Mouse (Mus musculus) lung, adult 2 months (tissue): ENCODE results near the gene 9230102O04Rik. TPM values are rescaled to one million over a fixed set of nuclear protein-coding genes. Genes with fewer than 3 reads are reported as not detected.

Experiments
- DNase-seq: peaks from one replicate; pipeline ENCODE4 v3.0.0; 2022
- H3K4me1 ChIP-seq: fragments of 200-500 bp; 2 replicates; pipeline ENCODE4 v1.6.1; 2011; ENCODE audit warnings: low read length; ENCODE audit not compliant: control insufficient read depth, insufficient read depth
- H3K4me3 ChIP-seq: fragments of 200-500 bp; replicated peaks from 2 replicates; pipeline ENCODE3; 2011; ENCODE audit warnings: low read depth, mild to moderate bottlenecking, control low read depth, low read length; ENCODE audit errors: extremely low read depth
- CTCF ChIP-seq: fragments of 200-500 bp; IDR thresholded peaks from 2 replicates; pipeline ENCODE4 v1.5.1; 2011; ENCODE audit warnings: mild to moderate bottlenecking, low read length, control low read depth; ENCODE audit not compliant: insufficient read depth
- POLR2A ChIP-seq: fragments of 200-500 bp; IDR thresholded peaks from 2 replicates; pipeline ENCODE4 v1.6.1; 2011; ENCODE audit warnings: low read depth, mild to moderate bottlenecking, control low read depth, low read length, borderline replicate concordance; ENCODE audit errors: extremely low read depth
- WGBS: fragments of 180-500 bp; shearing (Covaris S2); methylation state at CpG from one replicate; pipeline ENCODE4 v1.1.7; 2018; 5-methylcytosine and 5-hydroxymethylcytosine counted together
- polyA plus RNA-seq: library from polyadenylated mRNA; depleted of rRNA; stranded (reverse); fragments of >200 nt; gene quantifications from 2 replicates; pipeline ENCODE4 v1.2.3, GENCODE M21; 2012

Gene 9230102O04Rik
- polyA plus RNA-seq, 1 experiment, result not detected

DNA sequence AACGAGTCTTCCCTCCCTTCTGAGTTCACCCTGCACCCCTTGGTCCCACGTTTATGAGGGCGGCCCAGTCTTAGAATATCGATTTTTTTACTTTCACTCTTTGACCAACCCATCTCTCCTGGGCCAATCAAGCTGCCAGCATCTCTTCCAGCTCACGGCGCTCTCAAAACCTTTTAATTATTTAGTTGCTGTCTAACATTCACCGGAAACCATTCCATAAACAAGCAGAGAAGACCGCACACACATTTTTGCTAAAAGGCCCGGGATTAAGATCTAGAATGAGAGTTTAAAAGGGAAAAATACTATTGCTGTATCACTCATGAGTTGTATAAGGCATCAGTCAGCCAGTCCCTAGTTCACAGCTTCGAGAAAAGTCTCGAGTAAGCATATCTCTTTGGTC is 9.1 kb downstream of the 9230102O04Rik start:
- DNase-seq, result no peak
- Histone ChIP-seq H3K4me3 (no peak overlapping the region), H3K4me1 (no peaks in the 10 kb centered on the region)
- TF ChIP-seq POLR2A, result no peak
- no peak for TF ChIP-seq CTCF
- WGBS, result 22% methylated on average over 11 of the region's 11 CpGs

DNA sequence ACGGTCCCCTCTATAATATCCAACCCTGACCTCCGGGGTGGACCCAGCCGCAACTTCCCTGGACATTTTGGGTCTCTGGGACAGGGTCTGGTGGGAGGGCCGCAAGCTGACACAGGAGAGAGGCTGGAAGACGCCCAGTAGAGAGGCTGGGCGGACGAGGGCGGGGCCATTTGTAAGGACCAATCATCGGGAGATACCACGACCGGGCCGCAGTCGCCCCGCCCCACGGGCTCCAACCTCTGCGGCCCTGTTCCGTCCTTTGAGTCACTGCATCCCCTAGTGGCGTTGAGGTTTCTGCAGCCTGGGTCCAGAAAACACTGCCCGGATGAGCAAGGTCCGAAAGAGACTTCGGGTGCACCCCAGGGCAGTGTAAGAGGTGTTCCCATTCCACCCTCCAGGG is 9.8 kb downstream of the 9230102O04Rik start:
- TF ChIP-seq CTCF (peak; percentile 80), POLR2A (peak; percentile 57; the same call in 1 of the 2 replicates)
- Histone ChIP-seq H3K4me1 (no peaks in the 10 kb centered on the region), H3K4me3 (peak overlapping the region; percentile 34)
- peak; percentile 85 for DNase-seq
- WGBS, result under 1% methylated on average over 21 of the region's 21 CpGs

DNA sequence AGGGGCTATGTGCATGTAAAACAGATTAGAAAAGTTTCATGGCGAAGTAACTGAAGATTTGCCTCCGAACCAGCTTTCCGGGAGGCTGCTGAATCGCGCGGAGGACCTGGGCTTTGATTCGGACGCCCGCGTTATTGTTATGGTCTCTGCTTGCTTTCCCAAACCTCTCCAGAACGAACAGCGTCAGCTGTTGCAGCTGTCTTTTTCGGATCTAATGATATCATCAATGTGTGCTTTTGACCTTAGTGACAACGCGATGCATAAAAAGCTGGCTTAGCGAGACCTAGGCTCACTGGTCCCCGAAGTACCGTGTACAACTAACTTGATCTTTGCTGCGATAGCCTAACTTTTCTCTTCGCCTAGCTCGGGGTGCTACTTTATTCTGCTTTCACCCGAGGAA is 10.2 kb downstream of the 9230102O04Rik start:
- H3K4me1 ChIP-seq, result no peaks in the 10 kb centered on the region

DNA sequence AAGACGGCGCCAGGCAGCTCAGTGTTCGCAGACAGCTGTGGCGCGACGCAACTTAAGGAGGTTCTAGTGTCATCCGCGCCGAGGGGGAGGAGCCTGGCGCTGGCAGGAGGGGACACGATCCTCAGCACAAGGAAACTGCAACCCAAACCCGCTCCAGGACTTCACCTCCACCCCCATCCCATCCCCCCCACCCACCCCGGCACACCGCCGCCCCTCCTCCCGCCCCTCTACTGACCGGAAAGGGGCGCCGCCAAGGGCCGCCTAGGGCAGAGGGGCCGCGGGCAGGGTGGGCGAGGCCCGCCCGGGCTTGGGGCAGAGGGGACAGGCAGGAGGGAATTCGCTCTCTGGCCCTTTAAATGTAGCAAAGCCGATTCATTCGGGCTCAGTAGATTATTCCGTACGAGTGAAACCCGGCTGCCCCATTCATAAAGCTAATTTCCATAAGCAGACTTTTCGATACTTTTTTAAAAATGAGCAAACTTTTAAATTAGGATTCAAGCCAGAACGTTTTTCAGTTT is 10.7 kb downstream of the 9230102O04Rik start:
- peak; percentile 55 for DNase-seq
- 1% methylated on average over 33 of the region's 33 CpGs for WGBS
- no peak for TF ChIP-seq CTCF
- peak; percentile 62; the same call in 1 of the 2 replicates for TF ChIP-seq POLR2A
- no peaks in the 10 kb centered on the region for H3K4me1 ChIP-seq
- peak overlapping the region; percentile 84 for H3K4me3 ChIP-seq

More for the DNA sequence above, 10.2 kb downstream of the 9230102O04Rik start:
- H3K4me3 ChIP-seq, result peak overlapping the region; percentile 34
- under 1% methylated on average over 22 of the region's 22 CpGs for WGBS
- TF ChIP-seq CTCF (no peak), POLR2A (no peak)
- DNase-seq, result no peak

DNA sequence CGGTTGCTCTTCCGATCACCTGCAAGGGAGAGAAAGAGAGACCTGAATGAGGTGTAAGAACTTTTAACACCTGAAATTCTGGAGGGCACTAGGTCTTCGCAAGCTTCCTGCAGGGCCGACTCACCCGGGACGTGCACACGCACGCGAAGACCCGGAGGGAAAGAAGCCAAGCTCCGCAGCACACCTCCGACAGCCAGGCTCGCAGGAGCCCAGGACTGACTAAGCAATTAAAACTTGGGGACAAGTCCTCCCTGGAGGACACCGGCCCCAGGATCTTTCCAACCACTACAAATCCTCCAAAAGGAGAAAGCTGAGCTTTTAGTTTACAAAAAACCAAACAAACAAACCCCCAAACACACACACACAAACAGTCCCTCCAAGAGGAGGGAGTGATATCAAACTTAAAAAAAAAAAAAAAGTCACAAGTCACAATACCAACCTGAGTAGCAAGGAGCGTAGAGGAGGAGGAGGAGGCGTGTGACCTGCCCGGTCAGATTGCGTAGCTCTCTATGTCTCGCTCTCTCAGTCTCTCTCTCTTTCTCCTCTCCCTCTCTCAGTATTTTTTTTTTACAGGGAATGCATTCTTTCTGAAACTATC is 11.3 kb downstream of the 9230102O04Rik start:
- Histone ChIP-seq H3K4me3 (peak overlapping the region; percentile 84), H3K4me1 (no peaks in the 10 kb centered on the region)
- DNase-seq, result no peak
- 2% methylated on average over 19 of the region's 19 CpGs for WGBS
- TF ChIP-seq POLR2A (no peak), CTCF (no peak)

DNA sequence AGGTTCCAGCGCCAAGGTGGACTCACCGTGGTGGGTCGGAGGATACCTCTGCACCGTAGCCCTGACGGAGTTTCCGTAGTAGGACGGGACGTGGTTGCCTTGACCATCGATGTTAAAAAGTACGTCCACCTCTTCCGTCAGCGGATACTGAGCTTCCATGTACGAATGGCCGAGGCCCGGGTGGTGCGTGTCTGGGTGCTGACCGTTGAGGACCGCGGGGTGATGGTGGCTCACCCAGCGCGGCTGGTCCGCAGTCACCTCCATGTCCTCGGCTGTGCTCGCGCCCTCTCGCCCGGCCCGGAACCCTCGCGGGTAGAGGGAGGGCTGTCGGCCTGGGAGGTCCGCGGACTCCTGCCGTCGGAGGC is 12.0 kb downstream of the 9230102O04Rik start:
- WGBS, result 4% methylated on average over 35 of the region's 35 CpGs
- Histone ChIP-seq H3K4me3 (peak overlapping the region; percentile 66), H3K4me1 (no peaks in the 10 kb centered on the region)
- DNase-seq, result no peak
- TF ChIP-seq POLR2A (no peak), CTCF (no peak)

DNA sequence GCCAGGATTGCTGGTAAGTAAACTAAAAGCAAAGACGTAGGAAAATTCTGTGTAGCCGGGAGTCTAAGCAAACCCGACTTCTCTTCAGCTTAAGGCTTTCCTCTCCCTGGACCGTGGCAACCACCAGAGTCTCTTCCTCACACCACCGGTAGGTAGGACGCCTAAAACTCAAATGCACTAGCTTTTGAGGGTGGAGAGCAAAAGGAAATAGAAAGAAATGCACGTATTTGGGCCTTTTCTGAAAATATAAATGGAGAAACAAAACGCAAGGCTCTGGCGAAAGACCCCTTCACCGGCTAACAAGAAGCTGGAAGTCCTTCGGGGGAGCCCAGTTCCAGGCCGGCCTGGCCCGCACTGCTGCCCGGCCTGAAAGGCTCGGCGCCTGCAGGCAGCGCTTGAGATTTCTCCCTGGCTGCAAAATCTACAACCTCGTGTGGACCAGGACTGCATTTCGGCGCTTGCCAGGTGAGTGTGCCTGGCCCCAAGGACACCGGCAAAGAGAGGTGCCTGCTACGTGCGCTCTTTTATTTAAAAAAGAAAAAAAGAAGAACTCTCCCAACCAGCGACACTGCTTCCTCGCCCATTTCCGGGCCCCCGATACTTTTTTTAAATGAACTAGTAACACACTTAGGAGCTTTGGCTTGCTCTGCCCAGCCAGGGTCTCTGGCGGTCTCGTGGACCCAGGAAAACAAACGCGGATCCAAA is 12.6 kb downstream of the 9230102O04Rik start:
- 21% methylated on average over 31 of the region's 31 CpGs for WGBS
- DNase-seq, result no peak
- Histone ChIP-seq H3K4me1 (no peaks in the 10 kb centered on the region), H3K4me3 (peak overlapping the region; percentile 66)
- TF ChIP-seq CTCF (no peak), POLR2A (no peak)

DNA sequence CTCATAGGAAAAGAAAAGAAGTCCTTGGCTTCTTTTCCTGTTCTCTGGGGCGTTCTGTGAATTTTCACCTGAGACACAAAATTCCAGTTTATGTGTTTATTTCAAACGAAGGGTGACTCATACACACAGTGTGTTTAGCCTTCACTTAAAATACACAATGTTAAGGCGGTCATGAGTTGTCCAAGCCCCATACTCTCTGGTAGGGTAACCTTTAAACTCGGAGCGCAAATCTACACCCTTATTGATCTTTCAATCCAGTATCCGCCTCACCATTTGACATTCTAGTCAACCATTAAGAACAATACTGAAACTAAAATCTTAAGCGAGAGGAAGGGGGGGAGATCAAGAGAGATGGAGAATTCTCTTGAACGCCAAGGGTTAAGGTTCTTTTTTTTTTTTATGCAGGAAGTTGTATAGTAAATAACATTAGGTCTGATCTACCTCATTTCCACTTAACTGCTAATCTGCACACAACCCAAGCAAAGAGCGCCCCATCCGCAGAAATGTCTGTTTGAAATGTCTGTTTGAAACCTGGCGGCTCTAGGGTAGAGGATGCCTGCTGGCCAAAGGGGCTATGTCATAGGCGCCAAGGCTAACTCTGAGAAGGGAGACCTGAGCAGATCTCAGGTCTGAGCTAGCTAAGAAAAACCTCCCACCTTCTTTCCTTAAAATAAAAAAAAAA is 13.5 kb downstream of the 9230102O04Rik start:
- Histone ChIP-seq H3K4me3 (peak overlapping the region; percentile 21), H3K4me1 (no peaks in the 10 kb centered on the region)
- no peak for TF ChIP-seq CTCF
- TF ChIP-seq POLR2A, result no peak
- 56% methylated on average over 12 of the region's 12 CpGs for WGBS
- DNase-seq, result no peak

DNA sequence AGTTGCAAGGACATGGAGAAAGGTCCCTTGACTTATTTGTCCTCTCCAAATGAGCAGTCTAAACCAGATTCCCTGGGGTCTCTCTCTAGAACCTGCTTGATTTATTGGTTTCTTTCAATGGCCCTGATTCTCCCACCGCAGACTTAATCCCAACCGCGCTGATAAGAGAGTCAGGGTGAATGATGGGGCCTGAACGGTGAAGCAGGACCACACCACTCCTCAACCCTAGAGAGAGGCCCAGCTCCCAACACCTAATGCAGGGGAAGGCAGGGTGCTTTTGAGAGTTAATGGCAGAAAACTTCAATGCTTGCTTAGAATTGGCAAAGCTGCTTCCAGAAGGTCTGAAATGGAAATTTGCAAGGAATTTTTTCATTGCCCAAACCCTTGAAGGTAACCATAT is 14.1 kb downstream of the 9230102O04Rik start:
- 66% methylated on average over 4 of the region's 4 CpGs for WGBS

More for the DNA sequence above, 14.1 kb downstream of the 9230102O04Rik start:
- DNase-seq, result no peak
- TF ChIP-seq CTCF (no peak), POLR2A (no peak)
- Histone ChIP-seq H3K4me3 (no peak overlapping the region), H3K4me1 (no peaks in the 10 kb centered on the region)
